Mouse (Mus musculus) megakaryocyte, embryonic 14.5 days (primary cell): Measurements from ENCODE around the gene Psmg4.

ENCODE experiments used
- FLI1 ChIP-seq: IDR thresholded peaks from 2 replicates; pipeline ENCODE4 v1.6.1; 2012; ENCODE audit warnings: low read length, inconsistent platforms, mixed read lengths
- GATA1 ChIP-seq: IDR thresholded peaks from 3 replicates; pipeline ENCODE4 v1.6.1; 2012; ENCODE audit warnings: mixed read lengths, low read length, inconsistent platforms, borderline replicate concordance

DNA sequence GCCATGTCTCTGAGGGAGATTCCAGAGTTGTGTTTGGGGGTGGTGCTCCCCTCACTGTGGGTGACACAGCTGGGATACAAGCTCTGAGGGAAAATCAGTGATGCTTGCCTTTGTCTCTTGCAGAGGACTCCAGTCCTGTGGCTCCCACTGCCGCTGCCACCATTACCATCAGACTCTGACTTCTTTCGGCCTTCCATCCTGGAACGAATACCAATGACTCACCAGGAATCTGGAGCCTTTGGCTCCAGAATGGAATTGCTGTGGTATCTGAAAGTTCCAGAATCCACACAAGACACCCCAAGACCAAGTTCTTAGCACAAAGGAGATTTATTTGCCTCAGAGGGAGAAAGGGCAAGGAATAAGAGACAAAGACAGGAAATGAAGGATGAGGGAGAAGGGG is 49.7 kb upstream of the Psmg4 start:
- no peak for TF ChIP-seq FLI1
- no peak for TF ChIP-seq GATA1
